Mouse (Mus musculus): Measurements from ENCODE around the gene Atxn1.

DNA sequence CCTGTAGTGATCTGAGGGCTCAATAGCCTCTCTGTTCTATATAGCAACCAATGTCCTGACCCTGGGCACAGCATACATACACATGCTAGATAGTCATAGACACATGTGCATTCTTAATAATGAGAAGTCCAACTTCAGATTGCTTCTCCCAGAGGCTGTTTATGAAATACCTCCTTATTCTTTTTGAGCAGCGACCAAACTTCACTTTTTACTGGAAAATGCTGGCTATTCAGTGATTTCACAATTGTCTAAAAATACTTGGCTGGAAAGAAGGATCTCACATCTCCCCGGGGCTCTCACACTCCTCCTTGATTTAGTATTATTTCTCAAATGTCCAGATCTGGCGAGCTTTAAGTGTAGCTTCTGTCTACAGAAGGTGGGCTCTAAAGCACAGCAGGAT lies 171.0 kb downstream of the Atxn1 start:
- no peak for TF ChIP-seq CTCF (IDR thresholded peaks at IDR 0.05 in 2 of 3, conservative IDR thresholded peaks at IDR 0.05 in 1 of 3; ENCODE audit: control insufficient read depth in 1 of 3, insufficient read depth in 1 of 3, low read depth in 2 of 3, low read length in 3 of 3, poor library complexity in 1 of 3, severe bottlenecking in 1 of 3)
- TF ChIP-seq E2F4 (IDR thresholded peaks at IDR 0.05; ENCODE audit: borderline replicate concordance, low read depth, low read length), result no peak
- TF ChIP-seq HCFC1 (IDR thresholded peaks at IDR 0.05; ENCODE audit: low read depth, low read length), result no peak
- no peak for TF ChIP-seq SIN3A (IDR thresholded peaks at IDR 0.05; ENCODE audit: low read length)
- TF ChIP-seq POLR2A (IDR thresholded peaks at IDR 0.05; ENCODE audit: control insufficient read depth in 1 of 2, insufficient read depth in 1 of 2, low read depth in 1 of 2, low read length in 2 of 2, poor library complexity in 1 of 2), result no peak
- TF ChIP-seq ZC3H11A (IDR thresholded peaks at IDR 0.05; ENCODE audit: low read depth, low read length), result no peak
- TF ChIP-seq GATA1 (IDR thresholded peaks at IDR 0.05; ENCODE audit: low read depth, low read length), result no peak
- TF ChIP-seq USF1 (IDR thresholded peaks at IDR 0.05; ENCODE audit: low read depth, low read length), result no peak
